Mouse (Mus musculus) liver, embryonic 11.5 days (tissue): Measurements from ENCODE around the gene Rin3. TPM values are rescaled to one million over a fixed set of nuclear protein-coding genes. Genes with fewer than 3 reads are reported as not detected.

Experiments
- ATAC-seq: fragments of 200-750 bp; cut with Nextera tagmentation; replicated peaks from 2 replicates; pipeline ENCODE4 v1.8.0; 2017; ENCODE audit warnings: moderate number of reproducible peaks, mild to moderate bottlenecking, moderate TSS enrichment, moderate library complexity; ENCODE audit not compliant: low FRiP score
- DNase-seq: peaks from one replicate; pipeline ENCODE4 v3.0.0-alpha.2; 2017; ENCODE audit warnings: low spot score
- H3K27ac ChIP-seq: fragments of 300-500 bp; sonication (generic); 2 replicates; pipeline ENCODE4 v1.5.1; 2014; ENCODE audit warnings: mild to moderate bottlenecking, low read depth, low read length, control low read depth
- H3K27me3 ChIP-seq: fragments of 300-500 bp; sonication (generic); replicated peaks from 2 replicates; pipeline ENCODE4 v1.6.1; 2014; ENCODE audit warnings: low read length, mixed read lengths; ENCODE audit not compliant: control insufficient read depth, insufficient read depth
- H3K36me3 ChIP-seq: fragments of 300-500 bp; sonication (generic); 2 replicates; pipeline ENCODE4 v1.6.1; 2014; ENCODE audit warnings: mild to moderate bottlenecking, low read length, moderate library complexity, mixed read lengths; ENCODE audit not compliant: control insufficient read depth, insufficient read depth
- H3K4me1 ChIP-seq: fragments of 300-500 bp; sonication (generic); replicated peaks from 2 replicates; pipeline ENCODE4 v1.6.1; 2014; ENCODE audit warnings: low read length, mixed read lengths; ENCODE audit not compliant: control insufficient read depth, insufficient read depth
- H3K4me2 ChIP-seq: fragments of 300-500 bp; sonication (generic); 2 replicates; pipeline ENCODE4 v1.6.1; 2014; ENCODE audit warnings: mild to moderate bottlenecking, control low read depth, moderate library complexity
- H3K4me3 ChIP-seq: fragments of 300-500 bp; sonication (generic); 2 replicates; pipeline ENCODE4 v1.5.1; 2014; ENCODE audit warnings: low read depth, low read length, control low read depth
- H3K9ac ChIP-seq: fragments of 300-500 bp; sonication (generic); 2 replicates; pipeline ENCODE4 v1.6.1; 2014; ENCODE audit warnings: low read depth, low read length, control low read depth
- H3K9me3 ChIP-seq: fragments of 300-500 bp; sonication (generic); 2 replicates; pipeline ENCODE4 v1.6.1; 2016; ENCODE audit warnings: low read length, inconsistent platforms, mixed read lengths; ENCODE audit not compliant: control insufficient read depth
- WGBS: fragments of 180-500 bp; shearing (Covaris S2); extraction: QIAGEN DNeasy Blood & Tissue Kit; methylation state at CpG from one replicate; pipeline ENCODE4 v1.1.7; 2014; 5-methylcytosine and 5-hydroxymethylcytosine counted together
- polyA plus RNA-seq: library from polyadenylated mRNA; unstranded; fragments of >200 nt; fragmentation: Nextera tagmentation; extraction: Ambion mirVana; gene quantifications from 2 replicates; pipeline ENCODE4 v1.2.1, GENCODE M21; 2014

The Rin3 gene
- polyA plus RNA-seq, 1 experiment from 2014 or later: 12.9 TPM

DNA sequence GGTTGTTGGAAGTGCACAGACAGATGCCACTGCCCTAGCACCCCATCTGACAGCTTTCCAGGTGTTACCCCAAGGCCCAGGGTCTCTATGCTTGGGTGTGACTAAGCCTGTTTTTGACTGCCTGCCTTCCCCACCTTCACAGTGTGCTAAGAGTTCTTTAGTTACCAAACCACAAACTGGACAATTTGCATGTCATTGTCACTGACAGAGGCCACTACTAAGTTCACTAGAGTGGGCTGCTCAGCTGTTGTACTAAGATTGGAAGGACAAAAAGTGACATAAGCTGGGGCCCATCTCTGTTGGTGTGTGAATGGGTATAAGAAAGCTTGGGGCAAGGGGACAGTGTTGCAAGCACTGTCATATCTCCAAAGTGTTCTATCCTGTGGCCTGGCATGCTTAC lies 72.9 kb downstream of the Rin3 start:
- H3K4me1 ChIP-seq: peaks cover 4% of the 10 kb centered on the region
- DNase-seq: no peak
- no peak for ATAC-seq
- peaks cover 9% of the 10 kb centered on the region; the same call in 1 of the 2 replicates for H3K36me3 ChIP-seq
- H3K27me3 ChIP-seq: no peaks in the 10 kb centered on the region
- no peak overlapping the region for H3K4me2 ChIP-seq
- no peak overlapping the region for H3K4me3 ChIP-seq
- H3K27ac ChIP-seq: no peak overlapping the region
- no peaks in the 10 kb centered on the region for H3K9me3 ChIP-seq
- no peak overlapping the region for H3K9ac ChIP-seq

DNA sequence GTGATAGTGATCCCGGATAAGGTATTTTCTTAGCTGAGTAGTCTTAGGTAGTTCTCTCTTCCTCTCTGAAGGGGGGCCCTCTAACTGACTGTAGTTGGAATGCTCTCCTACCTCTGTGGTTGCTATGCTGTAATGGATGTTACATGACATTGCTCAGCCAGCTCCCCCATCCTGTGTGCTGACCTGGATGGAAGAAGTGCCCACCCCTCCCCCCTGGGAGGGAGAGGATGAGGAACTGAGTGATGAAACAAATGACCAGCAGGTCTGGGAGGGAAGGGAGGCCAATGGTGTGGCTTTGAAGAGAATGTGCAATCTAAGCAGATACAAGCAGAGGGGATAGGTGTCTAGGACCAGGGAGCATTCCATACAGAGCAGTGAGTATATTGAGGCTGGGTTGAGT lies 73.9 kb downstream of the Rin3 start:
- Histone ChIP-seq H3K36me3 (peaks cover 9% of the 10 kb centered on the region; the same call in 1 of the 2 replicates), H3K9ac (no peak overlapping the region), H3K4me1 (peaks cover 4% of the 10 kb centered on the region), H3K27me3 (no peaks in the 10 kb centered on the region), H3K27ac (no peak overlapping the region), H3K4me3 (no peak overlapping the region), H3K4me2 (no peak overlapping the region), H3K9me3 (no peaks in the 10 kb centered on the region)
- ATAC-seq (no peak), DNase-seq (no peak)
- 82% methylated on average over 1 of the region's 1 CpGs for WGBS

GRCm38 (mm10) chr12:102359390-102359789 lies 76.5 kb downstream of the Rin3 start:
- peaks cover 3% of the 10 kb centered on the region for H3K4me1 ChIP-seq
- DNase-seq (no peak), ATAC-seq (peak; percentile 58)
- no peak overlapping the region for H3K4me2 ChIP-seq
- no peak overlapping the region for H3K9ac ChIP-seq
- WGBS: 68% methylated on average over 4 of the region's 4 CpGs
- no peak overlapping the region for H3K27ac ChIP-seq
- H3K4me3 ChIP-seq: no peak overlapping the region
- H3K27me3 ChIP-seq: no peaks in the 10 kb centered on the region
- peaks cover 11% of the 10 kb centered on the region for H3K36me3 ChIP-seq
- no peaks in the 10 kb centered on the region for H3K9me3 ChIP-seq

DNA sequence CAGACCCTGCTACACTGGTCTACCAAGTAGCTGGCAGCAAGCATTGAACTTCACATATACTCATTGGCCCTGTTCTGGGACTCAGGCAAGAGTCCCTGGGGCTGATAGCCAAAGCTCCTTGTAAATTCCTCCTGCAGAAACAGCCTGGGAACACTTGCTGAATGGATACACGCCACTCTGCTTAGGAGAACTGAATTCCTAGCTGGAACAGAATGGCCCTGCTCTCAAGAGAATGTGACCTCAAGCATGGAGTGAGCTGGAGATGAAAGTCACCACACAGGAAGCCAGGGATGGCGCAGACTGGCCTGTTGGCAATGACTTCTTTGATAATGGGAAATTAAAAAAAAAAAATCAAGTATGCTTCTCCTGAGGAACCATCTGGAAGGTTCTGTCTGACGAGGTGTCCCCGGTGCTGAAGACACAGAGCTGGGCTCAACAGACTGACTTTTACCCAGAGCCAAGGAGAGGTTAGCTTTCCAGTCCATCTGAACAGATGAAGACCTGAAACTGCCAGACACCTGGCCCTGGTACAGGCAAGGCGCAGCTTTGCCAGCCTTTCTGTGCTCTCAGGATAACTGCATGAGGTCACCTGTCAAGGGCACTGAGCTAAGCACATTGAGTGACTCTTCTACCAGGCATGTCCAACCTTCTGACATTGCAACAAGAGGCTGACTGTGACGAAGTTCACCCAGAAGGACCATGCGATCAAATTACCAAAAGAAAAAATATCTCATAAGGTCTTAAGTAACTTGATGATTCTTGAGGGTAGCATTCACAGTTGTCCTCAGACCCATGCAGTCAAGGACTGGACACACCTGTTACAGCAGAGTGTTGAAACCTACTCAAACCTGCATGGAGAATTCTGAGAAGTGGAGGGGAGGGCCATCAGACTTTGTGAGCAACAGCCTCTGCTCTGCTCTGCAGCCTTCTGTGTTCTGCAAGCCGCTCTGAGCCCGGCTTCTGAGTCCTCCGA lies 78.6 kb downstream of the Rin3 start:
- Histone ChIP-seq H3K4me3 (no peak overlapping the region), H3K36me3 (peaks cover 11% of the 10 kb centered on the region), H3K4me1 (no peaks in the 10 kb centered on the region), H3K27me3 (no peaks in the 10 kb centered on the region), H3K4me2 (no peak overlapping the region), H3K27ac (no peak overlapping the region), H3K9me3 (no peaks in the 10 kb centered on the region), H3K9ac (no peak overlapping the region)
- ATAC-seq: no peak
- WGBS: 84% methylated on average over 10 of the region's 10 CpGs
- no peak for DNase-seq

GRCm38 (mm10) chr12:102365016-102365415 lies 82.2 kb downstream of the Rin3 start:
- 76% methylated on average over 7 of the region's 7 CpGs for WGBS
- Histone ChIP-seq H3K9ac (no peak overlapping the region), H3K4me1 (no peaks in the 10 kb centered on the region), H3K27ac (no peak overlapping the region), H3K9me3 (no peaks in the 10 kb centered on the region), H3K27me3 (no peaks in the 10 kb centered on the region), H3K4me2 (no peak overlapping the region), H3K4me3 (no peak overlapping the region), H3K36me3 (peaks cover 2% of the 10 kb centered on the region)
- ATAC-seq: no peak
- no peak for DNase-seq

DNA sequence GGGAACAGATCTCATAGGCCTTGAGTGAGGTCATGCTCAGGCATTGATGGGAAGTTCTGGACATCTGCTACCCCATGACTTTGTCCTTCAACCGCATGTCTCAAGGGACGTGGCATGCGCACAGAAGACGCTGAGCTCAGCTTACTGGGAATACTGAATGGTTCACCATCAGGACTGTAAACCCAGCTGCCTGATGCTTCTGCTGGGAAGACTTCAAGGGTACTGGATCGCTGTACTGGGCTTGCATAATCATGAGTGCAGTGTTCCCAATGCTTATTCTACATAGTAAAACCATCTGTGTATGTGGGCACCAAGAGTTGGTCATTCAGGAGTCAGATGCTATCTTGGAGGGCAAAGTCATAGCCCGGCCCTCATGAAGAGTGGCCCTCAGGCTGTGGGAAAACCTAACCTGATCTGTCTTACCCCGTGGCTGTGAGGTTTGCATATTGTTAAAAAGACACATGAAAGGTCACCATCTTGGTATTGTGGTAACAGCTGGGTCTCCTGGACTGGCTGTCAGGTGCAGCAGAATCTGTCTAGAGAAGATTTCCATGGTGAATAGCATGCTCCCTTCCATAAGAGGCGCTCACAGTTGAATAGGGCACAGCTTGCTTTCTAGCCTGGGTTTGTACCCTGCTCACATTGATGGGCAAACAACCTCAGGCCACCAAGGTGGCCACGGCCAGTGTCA lies 83.4 kb downstream of the Rin3 start:
- no peak overlapping the region for H3K4me2 ChIP-seq
- no peak overlapping the region for H3K9ac ChIP-seq
- H3K27ac ChIP-seq: no peak overlapping the region
- 88% methylated on average over 9 of the region's 9 CpGs for WGBS
- DNase-seq: no peak
- no peaks in the 10 kb centered on the region for H3K27me3 ChIP-seq
- H3K4me3 ChIP-seq: no peak overlapping the region
- H3K36me3 ChIP-seq: peaks cover 2% of the 10 kb centered on the region
- no peaks in the 10 kb centered on the region for H3K9me3 ChIP-seq
- ATAC-seq: no peak
- no peaks in the 10 kb centered on the region for H3K4me1 ChIP-seq

GRCm38 (mm10) chr12:102367075-102367474 lies 84.2 kb downstream of the Rin3 start:
- no peak for ATAC-seq
- Histone ChIP-seq H3K4me3 (no peak overlapping the region), H3K36me3 (peaks cover 2% of the 10 kb centered on the region), H3K9me3 (no peaks in the 10 kb centered on the region), H3K27ac (no peak overlapping the region), H3K9ac (no peak overlapping the region), H3K4me2 (no peak overlapping the region), H3K4me1 (no peaks in the 10 kb centered on the region), H3K27me3 (no peaks in the 10 kb centered on the region)
- WGBS: 69% methylated on average over 3 of the region's 3 CpGs
- no peak for DNase-seq

DNA sequence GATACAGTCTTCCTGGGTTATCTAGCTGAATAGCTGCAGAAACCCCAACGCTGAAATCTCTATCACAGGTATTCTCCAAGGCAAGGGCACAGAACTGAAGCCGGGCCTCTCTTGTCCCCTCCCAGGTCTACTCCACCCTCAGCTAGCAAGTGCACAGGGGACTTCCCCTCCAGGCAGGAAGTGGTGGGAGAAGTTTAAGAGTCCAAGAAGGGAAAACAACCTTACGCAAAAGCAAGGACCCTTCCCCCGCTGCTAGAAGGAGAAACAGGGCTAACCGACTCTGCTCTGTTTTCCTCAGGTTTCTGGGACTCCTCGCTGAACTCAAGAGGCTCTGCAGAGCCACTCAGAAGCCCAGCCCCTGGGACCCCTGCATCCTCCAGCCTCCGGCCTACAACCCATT lies 85.2 kb downstream of the Rin3 start:
- H3K9me3 ChIP-seq: no peaks in the 10 kb centered on the region
- H3K36me3 ChIP-seq: peaks cover 2% of the 10 kb centered on the region
- no peaks in the 10 kb centered on the region for H3K4me1 ChIP-seq
- DNase-seq (no peak), ATAC-seq (no peak)
- H3K4me3 ChIP-seq: no peak overlapping the region
- 62% methylated on average over 7 of the region's 7 CpGs for WGBS
- H3K27ac ChIP-seq: no peak overlapping the region
- no peak overlapping the region for H3K9ac ChIP-seq
- H3K4me2 ChIP-seq: no peak overlapping the region; the same call in 1 of the 2 replicates
- no peaks in the 10 kb centered on the region for H3K27me3 ChIP-seq
